Mouse (Mus musculus): ENCODE measurements around the gene Rad51b. TPM values are rescaled to one million over a fixed set of nuclear protein-coding genes. Genes with fewer than 3 reads are reported as not detected.

Rad51b gene
- polyA plus RNA-seq, 1 experiment from 2014 or later, result 2.7 TPM

- 79% methylated on average over 1 of the region's 1 CpGs for WGBS
- no peak overlapping the region for H3K27ac ChIP-seq (ENCODE audit: low read depth, low read length)
- H3K36me3 ChIP-seq (ENCODE audit: control insufficient read depth, insufficient read depth, low read length), result no peaks in the 10 kb centered on the region
- no peak overlapping the region for H3K4me3 ChIP-seq (ENCODE audit: low read length)
- no peak overlapping the region for H3K9ac ChIP-seq (ENCODE audit: low read depth, low read length)
- no peaks in the 10 kb centered on the region for H3K4me1 ChIP-seq (ENCODE audit: control insufficient read depth, insufficient read depth, low read depth, low read length)
- no peak for ATAC-seq
- H3K9me3 ChIP-seq (ENCODE audit: control insufficient read depth, low read length), result no peaks in the 10 kb centered on the region
- H3K27me3 ChIP-seq (replicated peaks; ENCODE audit: control insufficient read depth, insufficient read depth, low read length), result no peaks in the 10 kb centered on the region
- no peak overlapping the region for H3K4me2 ChIP-seq (ENCODE audit: low read length)
Measured at GRCm38 (mm10) chr12:79380190-79380589, 83.1 kb downstream of the Rad51b start.

GRCm38 (mm10) chr12:79381489-79381888, 84.4 kb downstream of the Rad51b start:
- H3K36me3 ChIP-seq (ENCODE audit: control insufficient read depth, insufficient read depth, low read length), result no peaks in the 10 kb centered on the region
- no peak overlapping the region for H3K27ac ChIP-seq (ENCODE audit: low read depth, low read length)
- no peaks in the 10 kb centered on the region for H3K27me3 ChIP-seq (replicated peaks; ENCODE audit: control insufficient read depth, insufficient read depth, low read length)
- 85% methylated on average over 3 of the region's 3 CpGs for WGBS
- no peak overlapping the region for H3K4me3 ChIP-seq (ENCODE audit: low read length)
- H3K9me3 ChIP-seq (ENCODE audit: control insufficient read depth, low read length), result no peaks in the 10 kb centered on the region
- no peak overlapping the region for H3K9ac ChIP-seq (ENCODE audit: low read depth, low read length)
- H3K4me2 ChIP-seq (ENCODE audit: low read length), result no peak overlapping the region
- no peak for ATAC-seq
- H3K4me1 ChIP-seq (ENCODE audit: control insufficient read depth, insufficient read depth, low read depth, low read length), result no peaks in the 10 kb centered on the region

DNA sequence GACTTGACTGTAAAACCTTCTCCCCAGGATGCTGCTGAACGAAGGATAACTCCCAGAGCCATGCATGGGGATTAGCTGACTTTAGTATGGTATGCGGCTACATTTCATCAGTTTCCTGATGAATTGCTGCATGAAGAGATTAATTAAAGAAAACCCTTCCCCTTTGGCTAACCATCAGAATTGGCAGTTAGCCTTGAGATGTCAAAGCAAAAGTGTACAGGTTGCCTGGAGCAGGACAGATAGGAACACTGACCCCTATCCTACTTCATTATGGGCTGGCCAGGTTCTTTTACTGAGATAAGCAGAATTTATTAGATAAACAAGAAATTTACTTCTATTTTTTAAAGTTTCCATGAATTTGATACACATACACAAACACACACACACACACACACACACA, 85.3 kb downstream of the Rad51b start:
- no peaks in the 10 kb centered on the region for H3K9me3 ChIP-seq (ENCODE audit: control insufficient read depth, low read length)
- no peak overlapping the region for H3K4me2 ChIP-seq (ENCODE audit: low read length)
- no peak overlapping the region for H3K9ac ChIP-seq (ENCODE audit: low read depth, low read length)
- no peak overlapping the region for H3K4me3 ChIP-seq (ENCODE audit: low read length)
- no peak for ATAC-seq
- no peak overlapping the region for H3K27ac ChIP-seq (ENCODE audit: low read depth, low read length)
- no peaks in the 10 kb centered on the region for H3K4me1 ChIP-seq (ENCODE audit: control insufficient read depth, insufficient read depth, low read depth, low read length)
- no peaks in the 10 kb centered on the region for H3K36me3 ChIP-seq (ENCODE audit: control insufficient read depth, insufficient read depth, low read length)
- no peaks in the 10 kb centered on the region for H3K27me3 ChIP-seq (replicated peaks; ENCODE audit: control insufficient read depth, insufficient read depth, low read length)
- 65% methylated on average over 2 of the region's 2 CpGs for WGBS

DNA sequence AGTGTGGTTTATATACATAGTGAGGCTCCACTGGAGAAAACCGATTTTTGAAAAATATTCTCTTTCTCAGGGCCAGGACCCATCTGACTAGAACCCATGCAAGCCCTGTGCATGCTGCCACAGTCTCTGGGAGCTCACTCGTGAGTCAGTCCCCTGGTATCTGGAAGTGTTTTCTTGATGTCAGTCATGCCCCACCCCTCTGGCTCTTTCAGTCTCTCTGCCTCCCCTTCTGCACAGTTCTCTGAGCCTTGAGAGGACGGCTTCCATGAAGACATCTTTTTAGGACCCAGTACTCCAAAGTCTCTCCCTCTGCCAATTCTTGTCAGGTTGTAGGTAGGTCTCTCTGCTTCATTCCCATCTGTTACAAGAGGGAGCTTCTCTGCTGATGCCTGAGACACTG, 86.5 kb downstream of the Rad51b start:
- no peaks in the 10 kb centered on the region for H3K9me3 ChIP-seq (ENCODE audit: control insufficient read depth, low read length)
- H3K4me1 ChIP-seq (ENCODE audit: control insufficient read depth, insufficient read depth, low read depth, low read length), result no peaks in the 10 kb centered on the region
- no peak overlapping the region for H3K9ac ChIP-seq (ENCODE audit: low read depth, low read length)
- ATAC-seq, result no peak
- H3K27me3 ChIP-seq (replicated peaks; ENCODE audit: control insufficient read depth, insufficient read depth, low read length), result no peaks in the 10 kb centered on the region
- no peak overlapping the region for H3K27ac ChIP-seq (ENCODE audit: low read depth, low read length)
- 48% methylated on average over 3 of the region's 3 CpGs for WGBS
- no peaks in the 10 kb centered on the region for H3K36me3 ChIP-seq (ENCODE audit: control insufficient read depth, insufficient read depth, low read length)
- H3K4me2 ChIP-seq (ENCODE audit: low read length), result no peak overlapping the region
- H3K4me3 ChIP-seq (ENCODE audit: low read length), result no peak overlapping the region

GRCm38 (mm10) chr12:79384787-79385186, 87.7 kb downstream of the Rad51b start:
- H3K9me3 ChIP-seq (ENCODE audit: control insufficient read depth, low read length), result no peaks in the 10 kb centered on the region
- H3K4me1 ChIP-seq (ENCODE audit: control insufficient read depth, insufficient read depth, low read depth, low read length), result no peaks in the 10 kb centered on the region
- ATAC-seq, result no peak
- H3K27me3 ChIP-seq (replicated peaks; ENCODE audit: control insufficient read depth, insufficient read depth, low read length), result no peaks in the 10 kb centered on the region
- no peak overlapping the region for H3K4me2 ChIP-seq (ENCODE audit: low read length)
- WGBS, result 65% methylated on average over 9 of the region's 9 CpGs
- H3K36me3 ChIP-seq (ENCODE audit: control insufficient read depth, insufficient read depth, low read length), result no peaks in the 10 kb centered on the region
- no peak overlapping the region for H3K4me3 ChIP-seq (ENCODE audit: low read length)
- no peak overlapping the region for H3K27ac ChIP-seq (ENCODE audit: low read depth, low read length)
- no peak overlapping the region for H3K9ac ChIP-seq (ENCODE audit: low read depth, low read length)

- Histone ChIP-seq H3K27me3 (replicated peaks; ENCODE audit: control insufficient read depth, insufficient read depth, low read length) (no peaks in the 10 kb centered on the region), H3K9me3 (ENCODE audit: control insufficient read depth, low read length) (no peaks in the 10 kb centered on the region), H3K27ac (ENCODE audit: low read depth, low read length) (no peak overlapping the region), H3K9ac (ENCODE audit: low read depth, low read length) (no peak overlapping the region), H3K4me3 (ENCODE audit: low read length) (no peak overlapping the region), H3K4me1 (ENCODE audit: control insufficient read depth, insufficient read depth, low read depth, low read length) (no peaks in the 10 kb centered on the region), H3K36me3 (ENCODE audit: control insufficient read depth, insufficient read depth, low read length) (no peaks in the 10 kb centered on the region), H3K4me2 (ENCODE audit: low read length) (no peak overlapping the region)
- ATAC-seq, result no peak
- WGBS, result 85% methylated on average over 5 of the region's 5 CpGs
Measured at GRCm38 (mm10) chr12:79385199-79385598, 88.1 kb downstream of the Rad51b start.

DNA sequence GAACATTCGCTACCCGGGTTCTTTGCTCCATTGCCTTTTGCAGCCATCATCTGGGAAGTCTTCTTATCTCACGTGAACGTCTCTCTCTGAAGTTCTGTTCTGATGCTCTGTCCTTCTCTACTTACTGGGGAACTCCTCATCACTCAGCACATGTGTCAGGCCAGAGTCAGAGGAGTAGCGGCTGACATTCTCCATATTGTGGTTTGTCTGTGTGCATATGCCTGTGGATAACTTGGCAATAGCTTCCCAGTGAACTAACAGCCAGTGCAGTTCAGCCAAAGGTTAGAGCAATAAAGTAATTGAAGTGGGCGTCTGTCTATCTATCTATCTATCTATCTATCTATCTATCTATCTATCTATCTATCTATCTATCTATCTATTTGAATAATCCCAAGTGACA, 90.8 kb downstream of the Rad51b start:
- WGBS, result 82% methylated on average over 6 of the region's 6 CpGs
- Histone ChIP-seq H3K9me3 (ENCODE audit: control insufficient read depth, low read length) (no peaks in the 10 kb centered on the region), H3K27ac (ENCODE audit: low read depth, low read length) (no peak overlapping the region), H3K9ac (ENCODE audit: low read depth, low read length) (no peak overlapping the region), H3K4me1 (ENCODE audit: control insufficient read depth, insufficient read depth, low read depth, low read length) (no peaks in the 10 kb centered on the region), H3K4me3 (ENCODE audit: low read length) (no peak overlapping the region), H3K4me2 (ENCODE audit: low read length) (no peak overlapping the region), H3K27me3 (replicated peaks; ENCODE audit: control insufficient read depth, insufficient read depth, low read length) (no peaks in the 10 kb centered on the region), H3K36me3 (ENCODE audit: control insufficient read depth, insufficient read depth, low read length) (no peaks in the 10 kb centered on the region)
- ATAC-seq, result no peak

- no peak overlapping the region for H3K4me3 ChIP-seq (ENCODE audit: low read length)
- H3K27ac ChIP-seq (ENCODE audit: low read depth, low read length), result no peak overlapping the region
- no peak overlapping the region for H3K9ac ChIP-seq (ENCODE audit: low read depth, low read length)
- no peaks in the 10 kb centered on the region for H3K36me3 ChIP-seq (ENCODE audit: control insufficient read depth, insufficient read depth, low read length)
- ATAC-seq, result no peak
- H3K4me2 ChIP-seq (ENCODE audit: low read length), result no peak overlapping the region
- WGBS, result 91% methylated on average over 3 of the region's 3 CpGs
- H3K9me3 ChIP-seq (ENCODE audit: control insufficient read depth, low read length), result no peaks in the 10 kb centered on the region
- H3K4me1 ChIP-seq (ENCODE audit: control insufficient read depth, insufficient read depth, low read depth, low read length), result no peaks in the 10 kb centered on the region
- H3K27me3 ChIP-seq (replicated peaks; ENCODE audit: control insufficient read depth, insufficient read depth, low read length), result no peaks in the 10 kb centered on the region
Measured at GRCm38 (mm10) chr12:79389251-79389650, 92.2 kb downstream of the Rad51b start.

GRCm38 (mm10) chr12:79389971-79390370, 92.9 kb downstream of the Rad51b start:
- no peaks in the 10 kb centered on the region for H3K9me3 ChIP-seq (ENCODE audit: control insufficient read depth, low read length)
- no peak overlapping the region for H3K4me3 ChIP-seq (ENCODE audit: low read length)
- no peak overlapping the region for H3K9ac ChIP-seq (ENCODE audit: low read depth, low read length)
- no peaks in the 10 kb centered on the region for H3K4me1 ChIP-seq (ENCODE audit: control insufficient read depth, insufficient read depth, low read depth, low read length)
- H3K27ac ChIP-seq (ENCODE audit: low read depth, low read length), result no peak overlapping the region
- H3K36me3 ChIP-seq (ENCODE audit: control insufficient read depth, insufficient read depth, low read length), result no peaks in the 10 kb centered on the region
- H3K4me2 ChIP-seq (ENCODE audit: low read length), result no peak overlapping the region
- no peaks in the 10 kb centered on the region for H3K27me3 ChIP-seq (replicated peaks; ENCODE audit: control insufficient read depth, insufficient read depth, low read length)
- ATAC-seq, result no peak

DNA sequence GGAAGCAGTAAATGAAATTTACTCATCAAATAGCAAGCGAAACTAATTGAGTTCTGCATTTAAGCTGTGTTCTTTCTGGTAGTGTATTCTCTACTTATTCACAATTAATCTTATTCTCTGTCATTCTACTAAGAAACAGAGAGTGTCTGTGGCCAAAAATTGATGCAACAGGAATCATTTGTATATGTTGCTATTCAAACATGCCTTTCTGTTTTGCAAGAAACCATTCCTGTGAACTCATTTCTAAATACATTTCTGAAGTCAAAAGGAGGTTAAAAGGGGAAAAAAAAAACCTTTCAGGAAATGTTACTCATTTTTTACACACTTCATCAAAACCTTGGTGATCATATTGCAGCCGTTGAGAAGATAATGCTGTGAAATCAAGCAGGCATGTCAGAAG, 96.6 kb downstream of the Rad51b start:
- ATAC-seq, result no peak

More for the DNA sequence above, 96.6 kb downstream of the Rad51b start:
- Histone ChIP-seq H3K36me3 (ENCODE audit: control insufficient read depth, insufficient read depth, low read length) (no peaks in the 10 kb centered on the region), H3K9ac (ENCODE audit: low read depth, low read length) (no peak overlapping the region), H3K27me3 (replicated peaks; ENCODE audit: control insufficient read depth, insufficient read depth, low read length) (no peaks in the 10 kb centered on the region), H3K9me3 (ENCODE audit: control insufficient read depth, low read length) (no peaks in the 10 kb centered on the region), H3K4me2 (ENCODE audit: low read length) (no peak overlapping the region), H3K27ac (ENCODE audit: low read depth, low read length) (no peak overlapping the region), H3K4me3 (ENCODE audit: low read length) (no peak overlapping the region), H3K4me1 (ENCODE audit: control insufficient read depth, insufficient read depth, low read depth, low read length) (no peaks in the 10 kb centered on the region)
- WGBS, result 83% methylated on average over 2 of the region's 2 CpGs
